Comparison of ENCODE assay signal across 15 mouse cellular contexts in genomic region chr9:56716565-56716964, GRCm38 (mm10).
"Had no signal": no experiment of that assay in that cellular context is flagged by ENCODE, and none has a peak within 500 bp of the region (broad histone marks: within the 10 kb centered on the region; RNA-seq: fewer than 3 reads in every experiment).

No protein-coding gene starts in this region.

- H3K4me3 ChIP-seq: limb, embryonic 10.5 days; liver, embryonic 12.5 days; midbrain, embryonic 10.5 days; midbrain, embryonic 15.5 days; neural tube, embryonic 13.5 days had no signal

- H3K4me1 ChIP-seq: limb, embryonic 10.5 days; liver, embryonic 12.5 days; midbrain, embryonic 15.5 days had no signal

- H3K27ac ChIP-seq: kidney, postnatal 0 days; limb, embryonic 10.5 days; liver, embryonic 12.5 days; midbrain, embryonic 10.5 days; midbrain, embryonic 15.5 days; neural tube, embryonic 13.5 days had no signal

- H3K4me2 ChIP-seq: liver, embryonic 12.5 days; midbrain, embryonic 15.5 days; neural tube, embryonic 13.5 days had no signal

- ATAC-seq: liver, embryonic 12.5 days; midbrain, embryonic 15.5 days had no signal

- H3K9me3 ChIP-seq: limb, embryonic 10.5 days; liver, embryonic 12.5 days; midbrain, embryonic 10.5 days; midbrain, embryonic 15.5 days; neural tube, embryonic 13.5 days had no signal

- H3K9ac ChIP-seq: liver, embryonic 12.5 days; midbrain, embryonic 15.5 days; neural tube, embryonic 13.5 days had no signal

- H3K27me3 ChIP-seq: liver, embryonic 12.5 days; midbrain, embryonic 15.5 days; neural tube, embryonic 13.5 days had no signal

- DNase-seq: kidney, adult 11 months; kidney, adult 9 months; kidney, postnatal 36 days; lung, postnatal 4 days; retina, postnatal 1 day; right cerebral cortex, postnatal 4 days; spleen, adult 18-20 months; thymus, adult 18-20 months; thymus, postnatal 25 days had no signal

- H3K36me3 ChIP-seq: limb, embryonic 10.5 days; liver, embryonic 12.5 days; midbrain, embryonic 10.5 days; midbrain, embryonic 15.5 days; neural tube, embryonic 13.5 days had no signal
